Mouse (Mus musculus) heart, postnatal 0 days (tissue): ENCODE measurements around the gene Mnt. TPM values are rescaled to one million over a fixed set of nuclear protein-coding genes. Genes with fewer than 3 reads are reported as not detected.

ENCODE experiments used
- ATAC-seq: fragments of 200-750 bp; cut with Nextera tagmentation; 2 replicates; pipeline ENCODE4 v1.8.0; 2017; ENCODE audit warnings: low read depth, moderate number of reproducible peaks, moderate library complexity; ENCODE audit not compliant: insufficient read depth
- DNase-seq: peaks from one replicate; pipeline ENCODE4 v3.0.0-alpha.2; 2016; ENCODE audit warnings: low spot score
- H3K27ac ChIP-seq: fragments of 300-500 bp; sonication (generic); 2 replicates; pipeline ENCODE4 v1.5.1; 2014; ENCODE audit warnings: low read depth, mild to moderate bottlenecking
- H3K27me3 ChIP-seq: fragments of 300-500 bp; sonication (generic); 2 replicates; pipeline ENCODE4 v1.6.1; 2014; ENCODE audit warnings: low read length, mixed read lengths; ENCODE audit not compliant: control insufficient read depth, insufficient read depth
- H3K36me3 ChIP-seq: fragments of 300-500 bp; sonication (generic); replicated peaks from 2 replicates; pipeline ENCODE4 v1.6.1; 2014; ENCODE audit warnings: low read length, mixed read lengths; ENCODE audit not compliant: control insufficient read depth, insufficient read depth
- H3K4me1 ChIP-seq: fragments of 300-500 bp; sonication (generic); 2 replicates; pipeline ENCODE4 v1.6.1; 2014; ENCODE audit warnings: antibody characterized with exemption; ENCODE audit not compliant: control insufficient read depth, insufficient read depth
- H3K4me2 ChIP-seq: fragments of 300-500 bp; sonication (generic); 2 replicates; pipeline ENCODE4 v1.6.1; 2014; ENCODE audit warnings: low read depth, mild to moderate bottlenecking, low read length, moderate library complexity
- H3K4me3 ChIP-seq: fragments of 300-500 bp; sonication (generic); 2 replicates; pipeline ENCODE4 v1.5.1; 2014; ENCODE audit warnings: low read depth, low read length
- H3K9ac ChIP-seq: fragments of 300-500 bp; sonication (generic); replicated peaks from 2 replicates; pipeline ENCODE4 v1.6.1; 2014; ENCODE audit warnings: low read depth, low read length, mixed read lengths
- H3K9me3 ChIP-seq: fragments of 300-500 bp; sonication (generic); replicated peaks from 2 replicates; pipeline ENCODE4 v1.6.1; 2016; ENCODE audit warnings: low read length; ENCODE audit not compliant: control insufficient read depth
- CTCF ChIP-seq: IDR thresholded peaks from 2 replicates; pipeline ENCODE4 v1.5.1; 2016; ENCODE audit warnings: antibody characterized with exemption, control low read depth, low read depth
- EP300 ChIP-seq: IDR thresholded peaks from 2 replicates; pipeline ENCODE4 v1.6.1; 2016; ENCODE audit warnings: antibody characterized with exemption, low read depth
- WGBS: fragments of 180-500 bp; shearing (Covaris S2); extraction: QIAGEN DNeasy Blood & Tissue Kit; methylation state at CpG from one replicate; pipeline ENCODE4 v1.1.7; 2014; 5-methylcytosine and 5-hydroxymethylcytosine counted together
- polyA plus RNA-seq: library from polyadenylated mRNA; unstranded; fragments of >200 nt; fragmentation: Nextera tagmentation; extraction: Ambion mirVana; gene quantifications from 2 replicates; pipeline ENCODE4 v1.2.1, GENCODE M21; 2015
- total RNA-seq: library from RNA; depleted of rRNA; stranded (reverse); fragments of >200 nt; gene quantifications from 2 replicates; pipeline ENCODE4 v1.2.3, GENCODE M21; 2014; ENCODE audit warnings: low replicate concordance

The Mnt gene
- total and polyA plus RNA-seq, 2 experiments from 2014 or later = 1.8 to 9.0 TPM

- DNase-seq (no peak), ATAC-seq (no peak)
- Histone ChIP-seq H3K9ac (no peak overlapping the region), H3K4me1 (peaks cover 38% of the 10 kb centered on the region), H3K4me3 (no peak overlapping the region), H3K4me2 (no peak overlapping the region), H3K36me3 (peaks cover 18% of the 10 kb centered on the region), H3K9me3 (no peaks in the 10 kb centered on the region), H3K27ac (0 out of 2 replicates have a peak overlapping the region, but pooled peaks have one; percentile 91), H3K27me3 (no peaks in the 10 kb centered on the region)
- no peak for TF ChIP-seq EP300
- TF ChIP-seq CTCF = no peak
- 86% methylated on average over 19 of the region's 19 CpGs for WGBS
Measured at GRCm38 (mm10) chr11:74839860-74840715, 9.4 kb downstream of the Mnt start.

DNA sequence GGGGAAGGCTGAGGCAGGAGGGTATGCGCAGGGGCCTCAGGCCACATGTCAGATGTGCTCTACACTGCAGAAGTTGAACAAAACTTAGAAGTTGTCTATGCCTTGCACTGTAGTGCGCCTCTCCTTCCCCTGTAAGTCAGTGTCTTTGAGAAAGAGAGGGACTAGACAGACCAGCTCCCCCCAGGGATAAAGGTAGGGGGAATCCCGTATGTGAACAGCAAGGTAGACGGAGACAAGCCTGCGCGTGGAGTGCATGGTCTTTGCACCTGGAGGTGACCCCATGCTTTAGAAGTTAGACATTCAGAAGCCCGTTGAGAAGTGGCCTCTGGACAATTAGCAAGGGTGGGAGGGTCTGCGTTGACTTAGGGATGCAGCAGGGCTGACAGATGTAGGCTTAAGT is 10.0 kb downstream of the Mnt start:
- peaks cover 3% of the 10 kb centered on the region; the same call in 1 of the 2 replicates for H3K9me3 ChIP-seq
- 0 out of 2 replicates have a peak overlapping the region, but pooled peaks have one; percentile 10 for H3K9ac ChIP-seq
- H3K4me2 ChIP-seq = no peak overlapping the region
- H3K27ac ChIP-seq = peak overlapping the region; percentile 63
- H3K36me3 ChIP-seq = peaks cover 18% of the 10 kb centered on the region
- ATAC-seq = no peak
- no peak overlapping the region for H3K4me3 ChIP-seq
- WGBS = 86% methylated on average over 8 of the region's 8 CpGs
- no peak for DNase-seq
- peaks cover 35% of the 10 kb centered on the region for H3K4me1 ChIP-seq
- TF ChIP-seq EP300 (no peak), CTCF (no peak)
- H3K27me3 ChIP-seq = no peaks in the 10 kb centered on the region

DNA sequence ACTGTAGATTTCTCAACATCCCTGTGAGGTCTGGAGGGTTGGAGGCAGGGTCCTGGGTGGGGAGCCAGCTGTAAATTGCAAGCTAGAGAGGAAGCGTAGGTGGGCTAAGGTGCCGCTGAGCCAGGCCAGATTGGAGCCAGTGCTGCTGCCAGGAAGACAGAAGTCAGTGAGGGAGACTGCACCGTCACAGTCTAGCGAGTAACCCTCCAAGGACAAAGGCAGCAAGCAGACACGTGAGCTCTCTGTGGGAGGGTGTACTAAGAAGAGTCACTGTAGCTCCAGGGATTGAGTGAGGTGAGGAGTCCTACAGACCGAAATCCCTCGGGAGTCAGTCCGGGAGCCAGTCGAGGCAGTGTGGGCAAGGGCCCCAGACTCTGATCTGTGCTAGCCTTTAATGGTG is 10.6 kb downstream of the Mnt start:
- H3K27ac ChIP-seq = peak overlapping the region; percentile 63
- no peak for TF ChIP-seq EP300
- TF ChIP-seq CTCF = no peak
- peaks cover 3% of the 10 kb centered on the region; the same call in 1 of the 2 replicates for H3K9me3 ChIP-seq
- WGBS = 52% methylated on average over 9 of the region's 9 CpGs
- peaks cover 18% of the 10 kb centered on the region for H3K36me3 ChIP-seq
- H3K27me3 ChIP-seq = no peaks in the 10 kb centered on the region
- DNase-seq (peak; percentile 63), ATAC-seq (no peak)
- no peak overlapping the region for H3K4me3 ChIP-seq
- peaks cover 31% of the 10 kb centered on the region for H3K4me1 ChIP-seq
- H3K9ac ChIP-seq = peak overlapping the region; percentile 10; the same call in 1 of the 2 replicates
- no peak overlapping the region for H3K4me2 ChIP-seq

- H3K9me3 ChIP-seq = peaks cover 3% of the 10 kb centered on the region; the same call in 1 of the 2 replicates
- H3K27ac ChIP-seq = 0 out of 2 replicates have a peak overlapping the region, but pooled peaks have one; percentile 63
- peaks cover 18% of the 10 kb centered on the region for H3K36me3 ChIP-seq
- WGBS = 82% methylated on average over 13 of the region's 13 CpGs
- TF ChIP-seq EP300 (no peak), CTCF (no peak)
- ATAC-seq (no peak), DNase-seq (no peak)
- H3K4me1 ChIP-seq = peaks cover 31% of the 10 kb centered on the region
- no peak overlapping the region for H3K4me3 ChIP-seq
- no peak overlapping the region for H3K9ac ChIP-seq
- no peak overlapping the region for H3K4me2 ChIP-seq
- H3K27me3 ChIP-seq = no peaks in the 10 kb centered on the region
Measured at GRCm38 (mm10) chr11:74842045-74842444, 11.3 kb downstream of the Mnt start.

- H3K9ac ChIP-seq = no peak overlapping the region
- peaks cover 3% of the 10 kb centered on the region; the same call in 1 of the 2 replicates for H3K9me3 ChIP-seq
- no peak for ATAC-seq
- no peak overlapping the region for H3K4me2 ChIP-seq
- peaks cover 31% of the 10 kb centered on the region; the same call in 1 of the 2 replicates for H3K4me1 ChIP-seq
- no peak for DNase-seq
- no peak for TF ChIP-seq CTCF
- no peak for TF ChIP-seq EP300
- H3K36me3 ChIP-seq = peaks cover 18% of the 10 kb centered on the region
- no peak overlapping the region for H3K4me3 ChIP-seq
- H3K27ac ChIP-seq = peak overlapping the region; percentile 35
- WGBS = 88% methylated on average over 22 of the region's 22 CpGs
- H3K27me3 ChIP-seq = no peaks in the 10 kb centered on the region
Measured at GRCm38 (mm10) chr11:74842656-74843434, 12.1 kb downstream of the Mnt start.
